Mouse (Mus musculus) embryonic fibroblast, embryonic 13.5 days (primary cell): ENCODE data around the gene Hbb-bs. TPM values are rescaled to one million over a fixed set of nuclear protein-coding genes. Genes with fewer than 3 reads are reported as not detected.
"Not testable (repeated sequence)": the region's sequence is repeated elsewhere in the genome, so short reads cannot be mapped to it uniquely, and the experiment has no call there.

Source experiments
- H3K27ac ChIP-seq: 2 replicates; pipeline ENCODE4 v1.5.1; 2012; ENCODE audit warnings: low read length, control low read depth, inconsistent platforms; ENCODE audit not compliant: insufficient read depth
- H3K4me1 ChIP-seq: 2 replicates; pipeline ENCODE4 v1.6.1; 2011; ENCODE audit warnings: low read length; ENCODE audit not compliant: control insufficient read depth, insufficient read depth
- H3K4me3 ChIP-seq: 2 replicates; pipeline ENCODE4 v1.5.1; 2011; ENCODE audit warnings: mild to moderate bottlenecking, control low read depth, low read length; ENCODE audit not compliant: insufficient read depth
- CTCF ChIP-seq: IDR thresholded peaks from 2 replicates; pipeline ENCODE4 v1.5.1; 2011; ENCODE audit warnings: mild to moderate bottlenecking, control low read depth, low read length, moderate library complexity, borderline replicate concordance; ENCODE audit not compliant: insufficient read depth
- POLR2A ChIP-seq: IDR thresholded peaks from 2 replicates; pipeline ENCODE4 v1.6.1; 2011; ENCODE audit warnings: low read depth, mild to moderate bottlenecking, control low read depth, low read length, moderate library complexity
- polyA plus RNA-seq: library from polyadenylated mRNA; stranded (reverse); fragments of >200 nt; gene quantifications from 2 replicates; pipeline ENCODE4 v1.2.4, GENCODE M21; 2011; ENCODE audit warnings: low read depth; ENCODE audit not compliant: missing spikeins, insufficient read length

The Hbb-bs gene
- polyA plus RNA-seq, 1 experiment, result not detected

- no peak overlapping the region for H3K27ac ChIP-seq
- H3K4me1 ChIP-seq, result no peaks in the 10 kb centered on the region
- no peak overlapping the region for H3K4me3 ChIP-seq
- no peak for TF ChIP-seq POLR2A
- no peak for TF ChIP-seq CTCF
Observed at GRCm38 (mm10) chr7:103844525-103845325, 16.8 kb upstream of the Hbb-bs start.

- H3K27ac ChIP-seq, result no peak within 1 kb of the TSS
- TF ChIP-seq POLR2A, result no peak
- H3K4me3 ChIP-seq, result no peak within 1 kb of the TSS
- H3K4me1 ChIP-seq, result no peaks in the 10 kb centered on the region
Observed at GRCm38 (mm10) chr7:103843034-103843433, 15.1 kb upstream of the Hbb-bs start, which contains the start of gene Hbb-bh1. Hbb-bh1 (minus strand) TSS chr7:103843164.

- TF ChIP-seq POLR2A (no peak), CTCF (no peak)
Observed at GRCm38 (mm10) chr7:103840268-103840667, 12.4 kb upstream of the Hbb-bs start, which contains the start of gene Hbb-bh2. Hbb-bh2 (minus strand) TSS chr7:103840520.

GRCm38 (mm10) chr7:103827139-103827538 lies 757 bp downstream of the Hbb-bs start:
- H3K4me1 ChIP-seq, H3K4me3 ChIP-seq, H3K27ac ChIP-seq: not testable (repeated sequence)

More at GRCm38 (mm10) chr7:103840268-103840667, 12.4 kb upstream of the Hbb-bs start, which contains the start of gene Hbb-bh2:
- H3K4me3 ChIP-seq, result no peak within 1 kb of the TSS
- H3K27ac ChIP-seq, result no peak within 1 kb of the TSS
- H3K4me1 ChIP-seq, result no peaks in the 10 kb centered on the region

- no peak overlapping the region for H3K4me3 ChIP-seq
- no peak overlapping the region for H3K27ac ChIP-seq
- TF ChIP-seq CTCF, result no peak
- no peak for TF ChIP-seq POLR2A
- H3K4me1 ChIP-seq, result no peaks in the 10 kb centered on the region
Observed at GRCm38 (mm10) chr7:103826255-103826887, 1.5 kb downstream of the Hbb-bs start.

- Histone ChIP-seq H3K4me1 (no peaks in the 10 kb centered on the region), H3K4me3 (no peak overlapping the region), H3K27ac (no peak overlapping the region)
- TF ChIP-seq POLR2A (no peak), CTCF (no peak)
Observed at GRCm38 (mm10) chr7:103825536-103826254, 2.2 kb downstream of the Hbb-bs start.

- H3K4me3 ChIP-seq, result no peak overlapping the region
- TF ChIP-seq CTCF, result no peak
- no peak overlapping the region for H3K27ac ChIP-seq
- H3K4me1 ChIP-seq, result no peaks in the 10 kb centered on the region
Observed at GRCm38 (mm10) chr7:103824597-103824996, 3.3 kb downstream of the Hbb-bs start.

- H3K4me3 ChIP-seq, H3K4me1 ChIP-seq, H3K27ac ChIP-seq: not testable (repeated sequence)
Observed at GRCm38 (mm10) chr7:103815085-103815484, 12.8 kb downstream of the Hbb-bs start.

- Histone ChIP-seq H3K4me3 (no peak within 1 kb of the TSS), H3K4me1 (no peaks in the 10 kb centered on the region), H3K27ac (no peak within 1 kb of the TSS)
- TF ChIP-seq POLR2A, result no peak
- no peak for TF ChIP-seq CTCF
Observed at GRCm38 (mm10) chr7:103813766-103814165, 14.1 kb downstream of the Hbb-bs start, which contains the start of gene Hbb-bt. Hbb-bt (minus strand) TSS chr7:103813996.

- H3K4me3 ChIP-seq, H3K27ac ChIP-seq, H3K4me1 ChIP-seq: not testable (repeated sequence)
Observed at GRCm38 (mm10) chr7:103813152-103813551, 14.7 kb downstream of the Hbb-bs start.
